Mouse (Mus musculus) embryonic fibroblast, embryonic 13.5 days (primary cell): ENCODE measurements around the gene A030005K14Rik. TPM values are rescaled to one million over a fixed set of nuclear protein-coding genes. Genes with fewer than 3 reads are reported as not detected.

Experiments used
- H3K27ac ChIP-seq: 2 replicates; pipeline ENCODE4 v1.5.1; 2012; ENCODE audit warnings: low read length, control low read depth, inconsistent platforms; ENCODE audit not compliant: insufficient read depth
- H3K4me1 ChIP-seq: 2 replicates; pipeline ENCODE4 v1.6.1; 2011; ENCODE audit warnings: low read length; ENCODE audit not compliant: control insufficient read depth, insufficient read depth
- H3K4me3 ChIP-seq: 2 replicates; pipeline ENCODE4 v1.5.1; 2011; ENCODE audit warnings: mild to moderate bottlenecking, control low read depth, low read length; ENCODE audit not compliant: insufficient read depth
- CTCF ChIP-seq: IDR thresholded peaks from 2 replicates; pipeline ENCODE4 v1.5.1; 2011; ENCODE audit warnings: mild to moderate bottlenecking, control low read depth, low read length, moderate library complexity, borderline replicate concordance; ENCODE audit not compliant: insufficient read depth
- POLR2A ChIP-seq: IDR thresholded peaks from 2 replicates; pipeline ENCODE4 v1.6.1; 2011; ENCODE audit warnings: low read depth, mild to moderate bottlenecking, control low read depth, low read length, moderate library complexity
- polyA plus RNA-seq: library from polyadenylated mRNA; stranded (reverse); fragments of >200 nt; gene quantifications from 2 replicates; pipeline ENCODE4 v1.2.4, GENCODE M21; 2011; ENCODE audit warnings: low read depth; ENCODE audit not compliant: missing spikeins, insufficient read length

Gene A030005K14Rik
- polyA plus RNA-seq, 1 experiment = not detected

- H3K27ac ChIP-seq = no peak overlapping the region
Observed at GRCm38 (mm10) chr1:83076190-83076917, 17.2 kb upstream of the A030005K14Rik start.

GRCm38 (mm10) chr1:83075526-83076189, 16.5 kb upstream of the A030005K14Rik start:
- Histone ChIP-seq H3K4me3 (no peak overlapping the region), H3K27ac (no peak overlapping the region)
- TF ChIP-seq POLR2A (no peak), CTCF (no peak)

More at GRCm38 (mm10) chr1:83076190-83076917, 17.2 kb upstream of the A030005K14Rik start:
- no peak for TF ChIP-seq POLR2A
- no peak for TF ChIP-seq CTCF
- Histone ChIP-seq H3K4me3 (no peak overlapping the region), H3K4me1 (no peaks in the 10 kb centered on the region)

DNA sequence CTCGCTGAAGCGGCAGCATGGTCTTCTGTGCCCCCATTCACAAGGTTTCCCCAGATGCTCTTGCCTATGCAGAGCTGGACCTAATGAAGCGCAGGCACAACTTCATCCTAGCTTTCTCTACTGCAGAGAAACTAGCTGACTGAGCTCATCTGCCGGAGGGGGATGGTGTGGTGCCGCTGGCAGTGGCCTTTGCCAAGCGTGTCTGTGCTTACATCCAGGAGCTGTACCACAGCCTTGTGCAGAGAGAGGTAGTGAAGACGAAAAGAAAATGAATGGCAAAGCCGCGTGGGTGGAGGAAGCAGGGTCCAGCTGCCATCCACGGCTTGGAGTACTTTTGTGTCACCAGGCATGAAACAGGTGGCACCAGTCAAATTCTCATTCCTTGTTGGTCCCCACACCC, 8.0 kb upstream of the A030005K14Rik start:
- H3K4me1 ChIP-seq = no peaks in the 10 kb centered on the region
- no peak overlapping the region for H3K4me3 ChIP-seq
- H3K27ac ChIP-seq = no peak overlapping the region

More at GRCm38 (mm10) chr1:83075526-83076189, 16.5 kb upstream of the A030005K14Rik start:
- H3K4me1 ChIP-seq = no peaks in the 10 kb centered on the region

GRCm38 (mm10) chr1:83066577-83066976, 7.4 kb upstream of the A030005K14Rik start:
- no peaks in the 10 kb centered on the region for H3K4me1 ChIP-seq
- H3K27ac ChIP-seq = no peak overlapping the region
- H3K4me3 ChIP-seq = no peak overlapping the region
- TF ChIP-seq POLR2A (no peak), CTCF (no peak)

More for the DNA sequence above, 8.0 kb upstream of the A030005K14Rik start:
- TF ChIP-seq CTCF = no peak
- TF ChIP-seq POLR2A = no peak

- Histone ChIP-seq H3K4me1 (no peaks in the 10 kb centered on the region), H3K27ac (no peak overlapping the region), H3K4me3 (no peak overlapping the region)
- TF ChIP-seq CTCF (no peak), POLR2A (no peak)
Observed at GRCm38 (mm10) chr1:83064851-83065250, 5.7 kb upstream of the A030005K14Rik start.

- Histone ChIP-seq H3K4me1 (no peaks in the 10 kb centered on the region), H3K27ac (no peak within 1 kb of the TSS), H3K4me3 (no peak within 1 kb of the TSS)
- no peak for TF ChIP-seq POLR2A
- TF ChIP-seq CTCF = no peak
Observed at GRCm38 (mm10) chr1:83060643-83061042, 1.5 kb upstream of the A030005K14Rik start, which contains the start of gene Krtap28-13. Gene Krtap28-13 (plus strand): TSS chr1:83060930.

- no peaks in the 10 kb centered on the region for H3K4me1 ChIP-seq
- H3K4me3 ChIP-seq = no peak overlapping the region
- TF ChIP-seq CTCF = no peak
- TF ChIP-seq POLR2A = no peak
- H3K27ac ChIP-seq = no peak overlapping the region
Observed at GRCm38 (mm10) chr1:83058481-83058880, 697 bp downstream of the A030005K14Rik start.

DNA sequence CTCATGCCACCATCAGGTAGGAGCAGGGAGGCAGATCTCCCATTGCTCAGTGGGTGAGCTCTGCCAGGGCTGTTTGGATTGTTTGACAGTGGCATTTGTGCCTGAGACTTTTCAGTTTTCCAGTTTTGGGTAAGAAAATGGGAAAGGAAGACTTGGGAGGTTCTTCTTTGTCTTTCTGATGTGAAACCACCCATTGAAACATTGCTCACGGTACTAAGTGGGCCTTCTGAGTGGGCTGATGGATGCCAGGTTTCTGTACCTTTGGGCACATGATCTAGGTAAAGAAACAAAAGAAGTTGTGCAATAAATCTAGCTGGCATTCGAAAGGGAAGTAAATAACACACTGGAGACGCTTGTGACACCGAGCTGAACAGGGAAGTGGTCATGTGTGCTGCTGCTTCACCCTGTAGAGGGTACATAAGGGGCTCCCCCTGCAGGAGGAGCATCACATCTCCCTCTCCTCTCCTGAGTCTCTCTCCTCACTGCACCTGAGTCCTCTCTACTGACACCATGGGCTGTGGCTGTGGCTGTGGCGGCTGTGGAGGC, 14.2 kb downstream of the A030005K14Rik start, which contains the start of gene Gm47969:
Gene Gm47969, plus strand, starts transcription at position 51 of the 546 bp plus-strand sequence.
- TF ChIP-seq POLR2A (no peak), CTCF (no peak)
- Histone ChIP-seq H3K27ac (no peak within 1 kb of the TSS), H3K4me1 (no peaks in the 10 kb centered on the region), H3K4me3 (no peak within 1 kb of the TSS)

GRCm38 (mm10) chr1:83042380-83042779, 16.8 kb downstream of the A030005K14Rik start, which contains the start of gene Krtap28-10:
Gene Krtap28-10 (minus strand): TSS chr1:83042480.
- Histone ChIP-seq H3K4me1 (no peaks in the 10 kb centered on the region), H3K27ac (no peak within 1 kb of the TSS), H3K4me3 (no peak within 1 kb of the TSS)
- TF ChIP-seq CTCF (no peak), POLR2A (no peak)
